Mouse (Mus musculus): ENCODE measurements around the gene St6gal1. TPM values are rescaled to one million over a fixed set of nuclear protein-coding genes. Genes with fewer than 3 reads are reported as not detected.
"Not testable (repeated sequence)": the region's sequence is repeated elsewhere in the genome, so short reads cannot be mapped to it uniquely, and the experiment has no call there.

The St6gal1 gene
- 18.9 and 21.9 TPM in 2 replicates for polyA plus RNA-seq (2016; fragmentation: Nextera tagmentation; extraction: Ambion mirVana)

GRCm38 (mm10) chr16:23224671-23225068, at the start of gene St6gal1:
TSS of gene St6gal1 (plus strand) at chr16:23224740.
- under 1% methylated on average over 20 of the region's 20 CpGs for WGBS
- no peaks in the 10 kb centered on the region for H3K36me3 ChIP-seq
- peak within 1 kb of the TSS; percentile 72 for H3K4me3 ChIP-seq
- peak within 1 kb of the TSS; percentile 83 for H3K27ac ChIP-seq (ENCODE audit: poor library complexity, severe bottlenecking)
- peak; percentile 76 for ATAC-seq (ENCODE audit: insufficient number of reproducible peaks, low FRiP score)
- no peaks in the 10 kb centered on the region for H3K9me3 ChIP-seq (replicated peaks)
- H3K27me3 ChIP-seq (replicated peaks), result peaks cover 15% of the 10 kb centered on the region; the same call in 1 of the 2 replicates
- peak within 1 kb of the TSS; percentile 94 for H3K4me2 ChIP-seq
- peak within 1 kb of the TSS; percentile 86 for H3K9ac ChIP-seq
- H3K4me1 ChIP-seq (replicated peaks), result peaks cover 23% of the 10 kb centered on the region

- H3K4me3 ChIP-seq, result no peak overlapping the region
- no peak overlapping the region for H3K27ac ChIP-seq (ENCODE audit: poor library complexity, severe bottlenecking)
- peaks cover 8% of the 10 kb centered on the region; the same call in 1 of the 2 replicates for H3K4me1 ChIP-seq (replicated peaks)
- no peak overlapping the region for H3K9ac ChIP-seq
- no peak overlapping the region for H3K4me2 ChIP-seq
- no peaks in the 10 kb centered on the region for H3K27me3 ChIP-seq (replicated peaks)
- WGBS, result 65% methylated on average over 5 of the region's 5 CpGs
- no peaks in the 10 kb centered on the region for H3K36me3 ChIP-seq
- ATAC-seq (ENCODE audit: insufficient number of reproducible peaks, low FRiP score), result no peak
- peaks cover 10% of the 10 kb centered on the region; the same call in 1 of the 2 replicates for H3K9me3 ChIP-seq (replicated peaks)
Observed at GRCm38 (mm10) chr16:23174855-23175254, 49.7 kb upstream of the St6gal1 start.

GRCm38 (mm10) chr16:23175956-23176355, 48.6 kb upstream of the St6gal1 start:
- H3K27me3 ChIP-seq (replicated peaks), result no peaks in the 10 kb centered on the region
- ATAC-seq (ENCODE audit: insufficient number of reproducible peaks, low FRiP score), result no peak
- no peak overlapping the region for H3K4me2 ChIP-seq
- H3K4me1 ChIP-seq (replicated peaks), result 0 out of 2 replicates have a peak, but pooled peaks cover 4% of the 10 kb centered on the region
- H3K9ac ChIP-seq, result no peak overlapping the region
- H3K36me3 ChIP-seq, result no peaks in the 10 kb centered on the region
- H3K27ac ChIP-seq (ENCODE audit: poor library complexity, severe bottlenecking), result no peak overlapping the region
- peaks cover 10% of the 10 kb centered on the region; the same call in 1 of the 2 replicates for H3K9me3 ChIP-seq (replicated peaks)
- 29% methylated on average over 3 of the region's 3 CpGs for WGBS
- no peak overlapping the region for H3K4me3 ChIP-seq

GRCm38 (mm10) chr16:23177856-23178255, 46.7 kb upstream of the St6gal1 start:
- no peak overlapping the region for H3K4me2 ChIP-seq
- peaks cover 4% of the 10 kb centered on the region; the same call in 1 of the 2 replicates for H3K9me3 ChIP-seq (replicated peaks)

GRCm38 (mm10) chr16:23178796-23179195, 45.7 kb upstream of the St6gal1 start:
- Histone ChIP-seq H3K27ac (ENCODE audit: poor library complexity, severe bottlenecking) (no peak overlapping the region), H3K4me3 (no peak overlapping the region), H3K4me1 (replicated peaks) (0 out of 2 replicates have a peak, but pooled peaks cover 4% of the 10 kb centered on the region), H3K36me3 (no peaks in the 10 kb centered on the region), H3K4me2 (no peak overlapping the region), H3K9ac (no peak overlapping the region), H3K27me3 (replicated peaks) (no peaks in the 10 kb centered on the region), H3K9me3 (replicated peaks) (no peaks in the 10 kb centered on the region)
- 86% methylated on average over 5 of the region's 5 CpGs for WGBS
- no peak for ATAC-seq (ENCODE audit: insufficient number of reproducible peaks, low FRiP score)

More at GRCm38 (mm10) chr16:23177856-23178255, 46.7 kb upstream of the St6gal1 start:
- Histone ChIP-seq H3K4me3 (no peak overlapping the region), H3K4me1 (replicated peaks) (0 out of 2 replicates have a peak, but pooled peaks cover 4% of the 10 kb centered on the region), H3K27ac (ENCODE audit: poor library complexity, severe bottlenecking) (no peak overlapping the region), H3K27me3 (replicated peaks) (no peaks in the 10 kb centered on the region), H3K9ac (no peak overlapping the region), H3K36me3 (no peaks in the 10 kb centered on the region)
- 82% methylated on average over 2 of the region's 2 CpGs for WGBS
- no peak for ATAC-seq (ENCODE audit: insufficient number of reproducible peaks, low FRiP score)

GRCm38 (mm10) chr16:23179436-23179835, 45.1 kb upstream of the St6gal1 start:
- not testable (repeated sequence) for H3K27me3 ChIP-seq (replicated peaks); H3K27ac ChIP-seq (ENCODE audit: poor library complexity, severe bottlenecking); H3K9me3 ChIP-seq (replicated peaks); H3K4me1 ChIP-seq (replicated peaks); H3K4me3 ChIP-seq; H3K4me2 ChIP-seq; H3K36me3 ChIP-seq; ATAC-seq (ENCODE audit: insufficient number of reproducible peaks, low FRiP score); H3K9ac ChIP-seq
- 86% methylated on average over 18 of the region's 18 CpGs for WGBS

GRCm38 (mm10) chr16:23181054-23181453, 43.5 kb upstream of the St6gal1 start:
- Histone ChIP-seq H3K36me3 (no peaks in the 10 kb centered on the region), H3K9me3 (replicated peaks) (no peaks in the 10 kb centered on the region), H3K27me3 (replicated peaks) (no peaks in the 10 kb centered on the region), H3K4me2 (no peak overlapping the region), H3K4me3 (no peak overlapping the region), H3K27ac (ENCODE audit: poor library complexity, severe bottlenecking) (no peak overlapping the region), H3K9ac (no peak overlapping the region), H3K4me1 (replicated peaks) (0 out of 2 replicates have a peak, but pooled peaks cover 4% of the 10 kb centered on the region)
- 52% methylated on average over 4 of the region's 4 CpGs for WGBS
- no peak for ATAC-seq (ENCODE audit: insufficient number of reproducible peaks, low FRiP score)

- H3K9ac ChIP-seq, result no peak overlapping the region
- 65% methylated on average over 3 of the region's 3 CpGs for WGBS
- H3K9me3 ChIP-seq (replicated peaks), result no peaks in the 10 kb centered on the region
- H3K4me1 ChIP-seq (replicated peaks), result 0 out of 2 replicates have a peak, but pooled peaks cover 3% of the 10 kb centered on the region
- no peaks in the 10 kb centered on the region for H3K36me3 ChIP-seq
- no peak for ATAC-seq (ENCODE audit: insufficient number of reproducible peaks, low FRiP score)
- no peak overlapping the region for H3K4me3 ChIP-seq
- H3K4me2 ChIP-seq, result no peak overlapping the region
- H3K27me3 ChIP-seq (replicated peaks), result no peaks in the 10 kb centered on the region
- no peak overlapping the region for H3K27ac ChIP-seq (ENCODE audit: poor library complexity, severe bottlenecking)
Observed at GRCm38 (mm10) chr16:23181487-23181886, 43.1 kb upstream of the St6gal1 start.

GRCm38 (mm10) chr16:23181942-23182597, 42.5 kb upstream of the St6gal1 start:
- Histone ChIP-seq H3K36me3 (no peaks in the 10 kb centered on the region), H3K4me2 (no peak overlapping the region), H3K9ac (no peak overlapping the region), H3K9me3 (replicated peaks) (no peaks in the 10 kb centered on the region), H3K4me3 (no peak overlapping the region), H3K27me3 (replicated peaks) (no peaks in the 10 kb centered on the region), H3K27ac (ENCODE audit: poor library complexity, severe bottlenecking) (no peak overlapping the region), H3K4me1 (replicated peaks) (no peaks in the 10 kb centered on the region)
- 68% methylated on average over 1 of the region's 1 CpGs for WGBS
- ATAC-seq (ENCODE audit: insufficient number of reproducible peaks, low FRiP score), result no peak

- Histone ChIP-seq H3K27me3 (replicated peaks) (no peaks in the 10 kb centered on the region), H3K27ac (ENCODE audit: poor library complexity, severe bottlenecking) (no peak overlapping the region), H3K4me3 (no peak overlapping the region), H3K9ac (no peak overlapping the region), H3K36me3 (no peaks in the 10 kb centered on the region), H3K4me1 (replicated peaks) (no peaks in the 10 kb centered on the region), H3K4me2 (no peak overlapping the region), H3K9me3 (replicated peaks) (peaks cover 10% of the 10 kb centered on the region)
- WGBS, result 85% methylated on average over 2 of the region's 2 CpGs
- ATAC-seq (ENCODE audit: insufficient number of reproducible peaks, low FRiP score), result no peak
Observed at GRCm38 (mm10) chr16:23185824-23186223, 38.7 kb upstream of the St6gal1 start.

- Histone ChIP-seq H3K4me2 (no peak overlapping the region), H3K27ac (ENCODE audit: poor library complexity, severe bottlenecking) (no peak overlapping the region), H3K36me3 (no peaks in the 10 kb centered on the region), H3K9me3 (replicated peaks) (peaks cover 10% of the 10 kb centered on the region), H3K4me1 (replicated peaks) (no peaks in the 10 kb centered on the region), H3K4me3 (no peak overlapping the region), H3K27me3 (replicated peaks) (no peaks in the 10 kb centered on the region), H3K9ac (no peak overlapping the region)
- WGBS, result 52% methylated on average over 4 of the region's 4 CpGs
- ATAC-seq (ENCODE audit: insufficient number of reproducible peaks, low FRiP score), result no peak
Observed at GRCm38 (mm10) chr16:23186418-23186817, 38.1 kb upstream of the St6gal1 start.
